Mouse (Mus musculus) adrenal gland, postnatal 10 days (tissue): ENCODE measurements around the gene Dusp5. TPM values are rescaled to one million over a fixed set of nuclear protein-coding genes. Genes with fewer than 3 reads are reported as not detected.
A peak's percentile ranks its signal among the peaks of the same experiment; 100 is the strongest.
"Not testable (repeated sequence)": the region's sequence is repeated elsewhere in the genome, so short reads cannot be mapped to it uniquely, and the experiment has no call there.

Experiments
- DNase-seq: peaks from one replicate; pipeline ENCODE4 v3.0.0; 2021; ENCODE audit warnings: mixed read lengths
- long read RNA-seq, 2 experiments: library from polyadenylated mRNA; stranded (forward); transcript quantifications; one replicate each; pipeline ENCODE4 v2.0.0; 2021
- total RNA-seq, 2 experiments: library from RNA; stranded (reverse); gene quantifications; 2 replicates each; pipeline ENCODE4 v1.2.3; 2021

The Dusp5 gene
- total RNA-seq, result 10 to 100 TPM in 1 of 2 experiments, 1 to 10 TPM in 1; 6.2 to 11.0 TPM
- long read RNA-seq, experiment 1, transcript Dusp5-201 (4 exons, 2,473 nt), result major isoform, 6 of 12 reads
- long read RNA-seq, experiment 1, partial matches to known transcripts, result 4 of 12 reads
- long read RNA-seq, experiment 1, other reads (novel, unspliced or antisense), result 2 of 12 reads
- long read RNA-seq, experiment 2, partial matches to known transcripts, result 0 of 3 reads
- long read RNA-seq, experiment 2, other reads (novel, unspliced or antisense), result 1 of 3 reads

DNA sequence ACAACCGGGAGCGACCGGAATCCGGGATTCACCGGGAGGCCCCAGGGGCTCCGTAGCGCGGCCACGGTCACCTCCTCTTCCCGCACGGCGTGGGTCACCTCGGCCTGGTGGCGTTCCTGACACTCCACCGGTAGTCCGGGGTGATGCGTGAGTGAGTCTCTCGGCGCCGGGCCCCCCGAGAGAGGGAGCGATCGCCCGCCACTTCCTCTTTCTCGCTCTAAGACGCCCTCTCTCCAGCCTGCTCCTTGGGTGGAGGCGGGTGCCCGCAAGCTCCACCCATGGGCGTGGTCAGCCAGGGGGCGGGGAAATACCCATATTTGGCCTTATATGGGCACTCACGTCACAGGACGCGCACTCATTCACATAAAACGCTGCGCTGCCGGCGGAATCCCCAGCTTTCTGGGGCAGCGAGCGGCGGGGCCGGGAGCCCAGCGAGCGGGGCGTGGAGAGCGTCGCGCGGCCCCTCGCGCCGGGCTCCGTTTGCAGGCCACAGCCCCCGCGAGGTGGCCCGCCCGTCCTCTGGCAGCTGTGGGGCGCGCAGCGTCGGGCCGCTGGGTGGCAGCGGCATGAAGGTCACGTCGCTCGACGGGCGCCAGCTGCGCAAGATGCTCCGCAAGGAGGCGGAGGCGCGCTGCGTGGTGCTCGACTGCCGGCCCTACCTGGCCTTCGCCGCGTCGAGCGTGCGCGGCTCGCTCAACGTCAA, at the start of gene Dusp5:
Gene Dusp5, plus strand, starts transcription at position 358 of the 703 bp plus-strand sequence.
- peak; percentile 99 for DNase-seq

DNA sequence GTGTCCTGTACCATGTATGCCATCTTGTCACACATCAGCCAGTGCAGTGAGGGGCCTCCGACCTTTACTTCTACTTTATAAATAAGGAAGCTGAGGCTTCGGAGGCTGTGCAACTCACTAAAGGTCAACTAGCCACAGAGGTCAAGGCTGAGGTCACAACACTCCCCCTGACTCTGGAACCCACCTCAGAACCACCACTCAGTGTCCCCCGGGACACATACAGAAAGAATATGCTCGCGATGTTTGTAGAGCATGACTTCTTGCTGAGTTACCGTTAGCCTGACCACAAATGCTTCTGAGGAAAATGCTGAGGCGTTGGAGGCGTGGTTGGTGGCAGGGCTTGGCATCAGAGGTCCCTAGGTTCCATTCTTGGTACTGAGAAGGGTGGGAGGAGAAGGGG, 49.3 kb upstream of the Dusp5 start:
- no peak for DNase-seq

DNA sequence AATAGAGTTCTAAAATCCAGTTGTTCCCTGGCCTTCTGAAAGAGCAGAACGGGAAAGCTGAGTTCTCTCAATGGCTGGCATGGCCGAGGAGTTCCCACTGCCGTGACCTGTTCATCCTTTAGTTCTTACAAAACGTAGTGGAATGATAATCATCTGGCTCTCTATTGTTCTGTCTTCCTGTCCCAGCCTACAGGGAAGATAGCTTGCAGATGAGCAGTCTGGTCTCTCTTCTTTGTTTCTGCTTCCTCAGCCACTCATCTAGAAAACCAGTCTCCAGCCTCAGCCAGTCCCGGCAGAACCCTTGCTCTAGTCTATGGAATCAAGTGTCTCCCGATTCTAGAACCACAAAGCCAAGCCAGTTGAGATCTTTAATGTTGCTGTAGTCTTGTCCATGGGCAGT, 46.8 kb upstream of the Dusp5 start:
- DNase-seq, result no peak

DNA sequence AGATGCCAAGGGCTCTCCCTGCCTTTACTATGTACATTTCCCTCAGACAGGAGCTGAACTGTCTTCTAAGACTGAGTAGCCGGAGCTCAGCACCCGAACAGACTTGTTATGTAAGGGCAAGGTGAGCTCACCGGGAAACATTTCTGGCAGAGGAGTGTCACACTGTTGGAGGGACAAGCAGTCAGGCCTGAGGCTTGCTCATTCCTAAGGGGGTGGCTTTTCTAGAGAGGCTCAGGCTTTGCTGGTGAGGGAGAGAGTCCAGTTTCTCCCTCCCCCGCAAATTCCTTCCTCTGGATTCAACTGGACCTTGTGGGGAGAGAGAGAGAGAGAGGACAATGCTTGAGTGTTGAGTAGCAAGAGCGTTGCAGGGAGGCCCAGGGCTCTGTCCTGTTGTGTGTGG, 46.4 kb upstream of the Dusp5 start:
- DNase-seq, result no peak

DNA sequence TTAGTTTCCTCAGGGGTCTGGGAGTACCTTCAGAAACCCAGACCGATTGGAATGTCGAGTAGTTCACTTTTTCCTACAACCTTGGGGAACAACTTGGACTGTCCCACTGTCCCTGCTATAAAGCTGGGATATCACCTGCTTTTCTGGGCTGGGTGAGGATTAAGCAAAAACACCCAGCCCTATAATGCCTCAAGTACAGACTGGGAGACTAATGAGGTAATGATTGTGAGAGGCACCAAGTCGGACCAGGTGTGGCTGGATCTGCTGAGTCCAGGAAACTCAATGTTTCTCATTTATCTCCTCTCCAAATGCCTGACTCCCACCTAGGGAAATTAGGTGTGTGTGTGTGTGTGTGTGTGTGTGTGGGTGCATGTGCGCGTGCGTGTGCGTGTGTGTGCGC, 44.9 kb upstream of the Dusp5 start:
- DNase-seq, result no peak

DNA sequence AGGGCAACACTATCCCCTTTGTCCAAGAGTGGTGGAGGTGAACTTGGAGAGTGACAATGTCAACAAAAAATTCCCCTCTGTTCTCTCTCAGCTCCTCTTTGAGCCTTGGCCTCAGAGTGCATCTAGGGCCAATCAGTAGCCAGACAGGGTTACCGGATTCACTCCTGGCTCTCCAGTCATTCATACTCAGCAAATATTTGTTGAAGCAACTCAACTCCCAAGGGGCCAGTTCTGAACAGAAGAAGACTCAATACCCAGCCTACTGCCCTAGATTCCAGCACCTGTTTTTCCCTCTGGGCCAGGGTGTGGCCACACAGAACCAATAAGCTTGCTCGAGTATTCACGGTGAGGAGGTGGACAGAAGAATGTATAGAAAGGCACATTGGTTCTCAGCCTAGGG, 44.0 kb upstream of the Dusp5 start:
- no peak for DNase-seq

DNA sequence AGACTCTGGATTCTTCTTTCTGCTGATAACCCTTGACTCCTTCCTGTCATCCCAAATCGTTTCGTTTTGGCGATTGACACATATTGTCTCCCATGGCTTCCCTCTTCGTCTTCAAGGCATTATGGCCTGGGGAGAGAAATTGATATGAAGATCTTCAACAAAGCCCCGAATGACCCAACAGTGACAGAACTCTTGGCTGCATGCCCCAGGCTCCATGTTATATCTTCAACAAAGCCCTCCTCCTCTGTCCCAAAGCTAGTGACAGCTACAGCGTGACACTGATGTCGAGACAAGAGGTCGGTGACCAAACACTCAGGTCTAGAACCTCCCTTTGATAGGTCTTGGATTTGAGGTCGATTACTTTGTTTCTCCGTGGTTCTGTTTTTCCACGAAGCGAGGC, 39.7 kb upstream of the Dusp5 start:
- DNase-seq, result no peak

DNA sequence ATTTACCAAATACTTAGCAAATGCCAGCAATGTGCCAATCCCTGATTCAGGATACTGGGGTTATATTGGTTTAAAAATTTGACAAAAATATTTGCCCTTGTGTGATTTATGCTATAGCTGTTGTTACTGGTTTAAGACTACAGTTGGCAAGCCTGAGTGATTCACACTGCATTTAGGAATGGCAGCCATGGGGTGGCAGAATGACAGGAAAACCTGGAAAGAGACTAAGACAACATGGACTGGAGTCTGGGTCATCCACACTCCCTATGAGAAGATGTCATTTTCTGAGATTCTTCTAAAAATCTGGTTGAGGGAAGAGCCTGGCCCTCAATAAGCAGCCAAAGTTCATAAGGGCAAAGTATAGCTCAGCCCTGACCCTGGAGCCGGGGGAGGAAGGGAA, 39.0 kb upstream of the Dusp5 start:
- no peak for DNase-seq

DNA sequence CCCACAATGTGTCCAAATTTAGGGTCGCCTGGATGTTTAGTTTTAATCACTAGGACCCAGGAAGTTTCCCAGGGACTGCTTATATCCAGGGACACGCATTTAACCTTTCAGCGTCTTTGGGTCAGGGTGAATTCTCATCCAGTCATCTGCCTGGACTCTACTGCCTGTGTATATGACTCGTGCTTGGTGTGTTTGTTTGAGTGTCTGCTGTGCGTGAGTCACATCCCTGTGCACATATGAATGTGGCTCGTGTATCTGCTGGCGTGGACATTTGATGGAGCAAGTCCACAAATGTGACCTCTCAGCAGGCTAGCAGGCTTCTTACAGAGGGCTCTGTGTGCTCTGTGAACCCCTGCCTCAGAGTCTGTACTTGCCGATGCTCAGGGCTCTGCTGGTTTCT, 38.0 kb upstream of the Dusp5 start:
- DNase-seq, result no peak

DNA sequence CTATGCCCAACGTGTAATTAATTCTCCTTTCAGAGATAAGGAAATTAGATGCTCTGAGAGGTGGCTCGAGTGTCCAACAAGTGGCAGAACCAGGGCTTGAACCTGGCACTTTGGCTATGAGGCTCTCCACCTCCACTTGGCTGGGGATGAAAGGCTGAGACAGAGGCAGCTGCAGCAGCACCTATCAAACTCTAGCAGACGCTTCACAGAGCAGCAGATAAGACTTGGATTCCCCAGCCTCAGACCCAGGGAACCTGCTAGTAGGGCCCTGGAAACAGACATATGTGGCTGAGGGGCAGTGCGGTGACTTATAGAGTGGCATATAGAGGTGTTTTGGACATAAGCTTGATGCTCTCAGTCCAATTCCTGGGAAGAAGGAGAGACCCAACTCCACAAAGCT, 36.4 kb upstream of the Dusp5 start:
- DNase-seq, result no peak

DNA sequence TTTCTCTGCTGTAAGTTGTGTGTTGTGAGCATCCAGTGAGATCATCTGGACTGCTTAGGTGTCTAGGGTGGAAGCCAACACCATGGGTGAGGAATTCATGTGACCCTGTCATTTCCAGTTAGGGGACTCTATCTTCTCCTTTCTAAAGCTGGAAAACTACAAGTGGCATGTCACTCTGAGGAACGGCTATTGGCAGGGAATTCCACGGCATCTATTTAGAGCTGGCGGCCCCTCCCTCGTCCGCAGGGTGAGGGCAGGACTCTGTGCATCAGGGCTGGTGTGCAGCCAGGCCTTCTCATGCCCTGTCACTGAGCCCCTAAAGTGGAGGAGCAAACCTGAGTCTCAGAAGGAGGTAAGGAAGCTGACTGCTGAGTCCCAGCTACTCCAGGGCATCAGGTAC, 35.0 kb upstream of the Dusp5 start:
- DNase-seq, result no peak

DNA sequence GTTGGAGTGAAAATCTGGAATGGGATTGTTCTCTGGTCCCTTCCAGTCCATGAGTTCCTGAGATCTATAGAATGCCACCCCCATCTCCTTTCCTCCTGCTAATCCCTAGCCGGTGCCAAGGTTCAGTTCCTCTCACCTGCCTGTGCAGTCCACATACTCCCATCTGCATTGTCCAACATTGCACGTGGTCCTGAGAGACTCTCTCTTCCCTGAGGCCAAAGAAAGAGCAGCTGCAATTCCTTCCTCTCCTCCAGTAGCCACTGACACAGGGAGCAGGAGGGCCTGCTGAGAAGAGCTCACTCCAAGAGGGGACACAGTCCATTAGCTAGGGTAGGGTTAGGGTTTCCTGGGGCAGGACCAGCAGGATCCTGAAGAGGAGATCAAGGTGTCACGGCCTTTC, 31.0 kb upstream of the Dusp5 start:
- DNase-seq, result no peak

DNA sequence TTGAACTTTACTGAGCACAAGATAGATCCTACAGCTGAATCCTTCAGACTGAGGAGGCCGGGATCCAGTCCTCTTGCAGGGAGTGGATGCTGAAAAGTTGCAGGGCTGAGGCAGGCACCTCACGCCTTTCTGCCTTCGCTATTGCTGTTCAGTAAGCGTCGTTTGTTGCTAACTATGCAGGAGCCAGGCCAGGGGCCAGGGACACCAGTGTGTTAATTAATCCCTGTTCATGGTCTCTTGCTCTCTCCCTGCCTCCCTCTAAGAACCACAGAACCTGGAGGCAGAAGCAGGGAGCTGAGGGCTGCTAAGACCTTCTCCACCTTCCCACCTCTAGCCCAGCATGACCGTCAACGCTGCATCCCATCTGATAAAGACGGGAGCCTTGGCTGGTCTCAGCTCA, 29.9 kb upstream of the Dusp5 start:
- DNase-seq, result no peak

DNA sequence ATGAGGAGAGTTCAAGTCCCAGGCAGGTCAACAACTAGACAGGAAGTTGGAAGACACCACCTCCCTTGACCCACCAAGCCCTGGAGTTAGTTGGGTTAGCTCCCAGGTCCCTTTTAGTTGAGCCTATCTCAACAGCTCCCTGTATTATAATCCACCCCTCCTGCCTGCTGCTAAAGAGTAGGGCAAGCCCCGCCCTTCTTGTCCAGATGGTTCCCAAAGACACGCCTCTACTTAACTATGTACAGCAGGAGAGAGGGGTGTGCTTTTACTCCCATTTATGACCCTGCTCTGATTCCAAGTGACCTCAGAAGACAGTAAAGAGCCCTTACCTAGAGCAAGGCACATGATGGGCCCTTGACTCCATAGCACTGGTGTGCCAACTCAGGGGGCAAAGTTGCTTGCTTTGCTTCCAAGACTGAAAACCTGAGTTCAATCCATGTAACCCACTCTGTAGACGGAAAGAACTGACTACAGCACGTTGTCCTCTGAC, 29.4 kb upstream of the Dusp5 start:
- no peak for DNase-seq

DNA sequence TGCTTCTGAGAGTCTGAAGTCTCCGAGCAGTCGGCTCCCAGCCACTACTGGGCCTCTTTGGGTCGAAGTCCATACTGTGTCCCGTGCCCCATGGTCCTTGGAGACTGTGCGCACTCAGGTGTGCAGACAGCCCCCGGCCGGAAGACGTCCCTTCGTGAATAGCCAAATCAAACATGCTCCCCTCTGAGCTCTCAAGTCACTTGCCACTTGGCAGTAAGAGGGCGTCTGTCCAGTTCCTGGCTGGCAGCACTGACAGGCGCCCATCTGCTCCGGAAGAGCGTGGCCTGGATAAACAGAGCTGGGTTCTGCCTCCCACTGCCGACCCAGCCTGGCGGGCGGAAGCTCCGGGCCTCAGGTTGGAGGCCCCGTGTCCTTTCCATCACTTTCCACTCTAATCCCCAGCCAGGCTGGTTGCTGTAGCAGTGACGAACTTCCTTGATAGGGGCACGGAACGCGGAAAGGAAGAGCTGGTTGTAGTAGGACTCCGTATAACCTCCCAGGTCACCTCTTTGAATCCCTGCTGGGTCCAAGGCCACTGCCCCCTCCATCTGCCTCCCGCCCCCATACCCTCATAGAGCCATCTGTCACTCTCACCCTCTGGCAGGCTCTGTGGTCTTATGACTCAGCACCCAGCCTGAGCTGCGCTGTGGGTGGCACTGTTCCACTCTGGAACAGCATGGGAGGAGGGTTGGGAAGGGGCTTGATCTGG, 28.5 kb upstream of the Dusp5 start:
- DNase-seq, result peak; percentile 62

DNA sequence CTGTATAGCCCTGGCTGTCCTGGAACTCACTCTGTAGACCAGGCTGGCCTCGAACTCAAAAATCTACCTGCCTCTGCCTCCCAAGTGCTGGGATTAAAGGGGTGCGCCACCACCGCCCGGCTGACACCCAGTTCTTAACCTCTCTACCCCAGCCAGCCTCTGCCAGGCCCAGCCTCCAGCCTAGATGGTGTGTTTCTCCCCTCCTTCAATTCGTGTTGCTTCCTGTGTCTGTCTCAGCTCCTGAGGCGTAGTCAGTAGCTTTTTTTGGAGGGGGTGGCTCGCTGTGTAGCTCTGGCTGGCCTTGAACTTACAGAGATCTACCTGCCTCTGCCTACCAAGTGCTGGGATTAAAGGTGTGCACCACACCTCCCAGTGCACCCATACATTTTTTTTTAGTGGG, 27.7 kb upstream of the Dusp5 start:
- not testable (repeated sequence) for DNase-seq

DNA sequence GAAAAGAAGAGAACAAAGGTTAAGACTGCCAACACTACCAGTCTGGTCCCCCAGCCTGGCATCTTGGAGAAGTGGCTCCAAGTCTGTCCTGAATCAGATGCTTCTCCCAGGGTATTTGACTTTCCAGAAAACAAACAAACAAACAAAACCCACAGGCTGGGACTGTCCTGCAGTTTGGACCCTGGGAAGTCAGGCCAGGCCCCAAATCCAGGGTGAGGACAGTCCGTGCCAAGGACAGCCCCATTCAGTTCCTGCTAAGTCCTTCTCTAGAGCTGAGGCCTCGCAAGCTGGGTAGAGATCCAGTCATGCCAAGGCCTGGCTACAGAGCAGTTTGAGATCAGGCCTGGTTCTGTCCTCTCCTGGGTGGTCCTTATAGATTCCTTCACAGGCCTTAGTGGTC, 27.1 kb upstream of the Dusp5 start:
- DNase-seq, result no peak

DNA sequence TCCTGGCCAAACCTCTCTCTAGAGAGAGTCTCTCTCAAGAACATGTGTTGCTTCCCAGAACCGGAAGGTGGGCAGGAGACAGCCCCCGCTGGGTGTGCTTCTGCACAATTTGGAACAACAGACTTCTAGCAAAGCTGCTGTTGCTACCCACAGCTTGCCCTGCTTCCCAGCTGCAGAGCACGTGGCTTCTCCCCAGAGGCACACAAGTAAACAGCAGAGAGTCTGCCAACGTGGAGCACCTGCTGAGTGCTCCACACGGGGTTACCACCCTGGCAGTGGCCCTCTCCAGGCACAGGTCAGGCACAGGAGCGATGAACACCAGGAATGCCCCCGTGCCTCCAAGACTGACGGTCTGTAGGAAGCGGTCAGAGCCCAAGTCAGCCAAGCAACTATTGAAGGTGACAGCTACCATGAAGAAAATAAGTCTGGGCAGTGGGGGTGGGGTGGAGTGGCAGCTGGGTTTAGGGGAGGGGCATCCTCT, 26.0 kb upstream of the Dusp5 start:
- DNase-seq, result peak; percentile 31

DNA sequence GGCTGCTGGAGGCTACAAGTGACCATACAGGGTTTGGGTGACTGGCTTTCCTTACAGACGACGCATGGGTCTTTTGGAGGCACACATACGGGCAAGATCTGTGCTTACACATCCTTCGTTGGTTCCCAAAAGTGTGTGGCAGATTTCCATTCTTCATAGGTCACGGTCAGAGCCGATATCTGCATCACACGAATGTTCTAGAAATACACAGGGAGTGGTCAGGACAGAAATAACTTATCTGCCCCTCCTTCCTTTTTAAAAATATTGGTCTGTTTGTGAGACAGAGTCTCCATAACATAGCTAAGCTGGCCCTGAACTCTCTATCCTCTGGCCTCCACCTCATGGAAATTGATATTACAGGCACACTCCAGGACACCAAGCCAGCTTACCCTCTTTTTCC, 24.7 kb upstream of the Dusp5 start:
- no peak for DNase-seq

DNA sequence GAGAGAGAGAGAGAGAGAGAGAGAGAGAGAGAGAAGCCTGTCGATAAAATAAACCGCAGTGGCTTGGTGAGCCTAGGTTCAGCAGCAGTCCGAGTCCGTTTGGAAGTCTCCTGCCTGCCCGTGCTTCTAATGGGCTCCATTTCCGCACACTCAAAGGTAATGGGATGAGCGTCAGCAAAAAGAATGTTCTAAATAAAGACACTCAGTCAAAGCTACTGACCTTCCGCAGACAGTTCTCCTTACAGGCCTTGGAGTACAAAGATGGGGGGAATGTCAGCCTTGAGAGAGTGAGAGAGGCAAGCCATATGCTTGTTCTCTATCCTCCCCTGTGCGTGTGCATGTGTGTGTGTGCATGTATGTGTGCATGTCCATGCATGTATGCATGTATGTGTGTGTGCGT, 23.2 kb upstream of the Dusp5 start:
- DNase-seq, result no peak

DNA sequence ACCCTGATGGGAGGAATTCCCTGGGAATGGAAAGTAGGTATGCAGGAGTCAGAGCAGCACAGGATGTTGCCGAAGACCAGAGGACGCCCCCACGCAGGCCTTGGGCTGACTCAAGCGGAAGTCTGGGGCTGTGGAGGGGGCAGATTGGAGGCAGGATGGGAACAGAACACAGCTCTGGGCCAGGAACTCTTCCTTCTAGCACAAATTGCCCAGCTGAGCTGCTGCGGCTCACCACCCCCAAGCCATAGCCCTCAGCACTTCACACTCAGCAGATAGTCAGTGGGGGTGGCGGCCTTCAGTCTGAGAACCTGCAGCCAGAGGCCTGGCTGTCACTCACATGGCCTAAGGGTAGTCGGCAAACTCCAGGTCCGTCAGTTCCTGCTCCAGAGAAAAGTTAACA, 21.4 kb upstream of the Dusp5 start:
- peak; percentile 32 for DNase-seq

DNA sequence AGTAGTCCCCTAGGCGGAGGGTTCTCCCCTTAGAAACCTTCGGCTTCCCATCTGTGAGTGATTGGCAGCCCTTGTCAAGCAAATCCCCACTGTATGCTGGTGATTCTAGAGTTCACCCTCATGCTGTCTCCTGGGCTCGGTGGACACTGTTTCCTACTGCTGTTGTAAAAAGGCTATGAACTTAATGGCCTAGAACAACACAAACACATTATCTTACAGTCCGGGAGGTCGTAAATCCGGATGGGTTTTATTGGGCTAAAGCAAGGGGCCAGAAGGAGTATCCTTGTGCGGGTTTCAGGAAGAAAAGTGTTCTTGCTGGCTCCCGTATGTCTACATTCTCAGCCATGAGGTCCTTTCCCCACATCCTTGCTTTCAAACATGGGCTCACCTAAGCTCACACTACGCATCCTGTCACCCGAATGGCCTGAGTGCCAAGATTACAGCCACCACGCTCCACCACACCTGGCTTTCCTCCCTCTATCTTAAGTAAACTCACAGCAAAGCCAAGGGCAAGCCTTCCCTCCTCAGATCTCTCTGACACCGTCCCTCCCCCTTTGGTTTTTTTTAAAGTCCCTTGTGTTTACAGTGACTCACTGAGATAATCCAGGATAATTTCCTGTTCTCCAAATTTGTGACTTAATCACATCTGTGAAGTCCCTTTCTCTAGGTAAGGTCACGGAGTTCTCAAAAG, 17.5 kb upstream of the Dusp5 start:
- no peak for DNase-seq
